Mouse (Mus musculus): Measurements from ENCODE around the gene Zfp866.

DNA sequence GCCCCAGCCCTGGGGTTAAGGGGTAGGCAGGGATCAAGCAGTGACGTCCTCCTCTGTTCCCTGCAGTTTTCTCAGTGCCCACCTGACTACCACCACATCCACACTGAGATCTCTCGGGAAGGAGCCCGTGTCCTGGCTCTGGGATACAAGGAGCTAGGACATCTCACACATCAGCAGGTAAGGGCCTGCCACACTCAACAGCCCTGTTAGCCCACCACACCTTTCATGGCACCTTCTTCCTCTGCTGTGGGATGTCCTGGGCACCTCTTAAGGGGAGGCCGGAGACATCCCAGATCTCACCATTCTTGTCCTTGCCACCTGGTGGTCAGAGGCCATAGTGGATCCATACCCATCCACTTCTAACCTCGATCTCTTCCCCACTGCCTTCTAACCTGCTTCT lies 9.0 kb upstream of the Zfp866 start:
- TF ChIP-seq GATA1 (IDR thresholded peaks at IDR 0.05; ENCODE audit: low read length): no peak
- no peak for TF ChIP-seq TAL1 (IDR thresholded peaks at IDR 0.05; ENCODE audit: low read length)

All from erythroblast, embryonic 14.5 days (primary cell).